Mouse (Mus musculus) ES-Bruce4 (cell line): ENCODE measurements around the gene Gm4881. TPM values are rescaled to one million over a fixed set of nuclear protein-coding genes. Genes with fewer than 3 reads are reported as not detected.
"Not testable (repeated sequence)": the region's sequence is repeated elsewhere in the genome, so short reads cannot be mapped to it uniquely, and the experiment has no call there.

Source experiments
- H3K27ac ChIP-seq: 2 replicates; pipeline ENCODE4 v1.5.1; 2012; ENCODE audit warnings: low read length, inconsistent platforms; ENCODE audit not compliant: insufficient read depth
- H3K27me3 ChIP-seq: 2 replicates; pipeline ENCODE4 v1.6.1; 2012; ENCODE audit warnings: mild to moderate bottlenecking, low read length, inconsistent platforms; ENCODE audit not compliant: control insufficient read depth, poor library complexity, insufficient read depth, severe bottlenecking
- H3K36me3 ChIP-seq: 2 replicates; pipeline ENCODE4 v1.6.1; 2012; ENCODE audit warnings: inconsistent platforms, mild to moderate bottlenecking, low read length, moderate library complexity; ENCODE audit not compliant: control insufficient read depth, poor library complexity, insufficient read depth, severe bottlenecking
- H3K4me1 ChIP-seq: one replicate; pipeline ENCODE4 v1.8.1; 2011; ENCODE audit warnings: low read length; ENCODE audit not compliant: control insufficient read depth, insufficient read depth
- H3K4me3 ChIP-seq: 2 replicates; pipeline ENCODE4 v1.5.1; 2011; ENCODE audit warnings: low read depth, mild to moderate bottlenecking, low read length
- H3K9ac ChIP-seq: 2 replicates; pipeline ENCODE4 v1.6.1; 2012; ENCODE audit warnings: low read depth, mild to moderate bottlenecking, inconsistent platforms; ENCODE audit not compliant: poor library complexity, severe bottlenecking
- H3K9me3 ChIP-seq: replicated peaks from 2 replicates; pipeline ENCODE4 v1.6.1; 2012; ENCODE audit warnings: mild to moderate bottlenecking, low read length, inconsistent platforms; ENCODE audit not compliant: control insufficient read depth, poor library complexity, insufficient read depth, severe bottlenecking
- CTCF ChIP-seq: IDR thresholded peaks from one replicate; pipeline ENCODE4 v1.8.1; 2011; ENCODE audit warnings: low read depth, low read length
- EP300 ChIP-seq: IDR thresholded peaks from 2 replicates; pipeline ENCODE4 v1.6.1; 2011; ENCODE audit warnings: low read depth, low read length; ENCODE audit not compliant: insufficient read depth
- POLR2A ChIP-seq: IDR thresholded peaks from one replicate; pipeline ENCODE4 v1.8.1; 2011; ENCODE audit warnings: low read length; ENCODE audit not compliant: insufficient read depth
- polyA plus RNA-seq: library from polyadenylated mRNA; stranded (reverse); fragments of >200 nt; gene quantifications from 2 replicates; pipeline ENCODE4 v1.2.4, GENCODE M21; 2011; ENCODE audit warnings: low read depth; ENCODE audit not compliant: missing spikeins, insufficient read depth, insufficient read length

Gm4881 gene
- polyA plus RNA-seq, 1 experiment: not detected

- H3K27ac ChIP-seq: no peak within 1 kb of the TSS
These were observed 47.1 kb downstream of the Gm4881 start, which contains the start of gene Cd79a for GRCm38 (mm10) chr7:24897224-24897623. Gene Cd79a (plus strand): TSS chr7:24897381.

GRCm38 (mm10) chr7:24896269-24896668, 48.0 kb downstream of the Gm4881 start:
- no peak overlapping the region for H3K27ac ChIP-seq
- no peaks in the 10 kb centered on the region for H3K4me1 ChIP-seq
- no peak overlapping the region for H3K4me3 ChIP-seq
- no peaks in the 10 kb centered on the region for H3K27me3 ChIP-seq
- no peaks in the 10 kb centered on the region for H3K36me3 ChIP-seq
- no peak overlapping the region for H3K9ac ChIP-seq
- TF ChIP-seq EP300: no peak
- TF ChIP-seq POLR2A: no peak
- no peak for TF ChIP-seq CTCF
- H3K9me3 ChIP-seq: no peaks in the 10 kb centered on the region

More at GRCm38 (mm10) chr7:24897224-24897623, 47.1 kb downstream of the Gm4881 start, which contains the start of gene Cd79a:
- Histone ChIP-seq H3K4me1 (no peaks in the 10 kb centered on the region), H3K36me3 (no peaks in the 10 kb centered on the region), H3K9me3 (no peaks in the 10 kb centered on the region), H3K27me3 (no peaks in the 10 kb centered on the region), H3K9ac (peak within 1 kb of the TSS; percentile 15; the same call in 1 of the 2 replicates), H3K4me3 (peak within 1 kb of the TSS; percentile 11)
- TF ChIP-seq EP300 (no peak), POLR2A (no peak), CTCF (no peak)

GRCm38 (mm10) chr7:24895749-24896148, 48.5 kb downstream of the Gm4881 start:
- not testable (repeated sequence) for H3K4me1 ChIP-seq, H3K27me3 ChIP-seq, H3K36me3 ChIP-seq, H3K4me3 ChIP-seq, H3K27ac ChIP-seq, H3K9me3 ChIP-seq, H3K9ac ChIP-seq

GRCm38 (mm10) chr7:24892125-24892583, 52.1 kb downstream of the Gm4881 start:
- Histone ChIP-seq H3K36me3 (peaks cover 30% of the 10 kb centered on the region), H3K4me3 (no peak overlapping the region), H3K9me3 (no peaks in the 10 kb centered on the region), H3K4me1 (no peaks in the 10 kb centered on the region), H3K27ac (peak overlapping the region; percentile 0; the same call in 1 of the 2 replicates), H3K9ac (no peak overlapping the region), H3K27me3 (no peaks in the 10 kb centered on the region)
- TF ChIP-seq CTCF: no peak

- Histone ChIP-seq H3K9me3 (no peaks in the 10 kb centered on the region), H3K9ac (no peak overlapping the region), H3K4me3 (no peak overlapping the region), H3K27ac (peak overlapping the region; percentile 0), H3K4me1 (no peaks in the 10 kb centered on the region), H3K36me3 (peaks cover 36% of the 10 kb centered on the region), H3K27me3 (no peaks in the 10 kb centered on the region)
- TF ChIP-seq EP300: no peak
- no peak for TF ChIP-seq CTCF
- TF ChIP-seq POLR2A: no peak
These were observed 52.8 kb downstream of the Gm4881 start for GRCm38 (mm10) chr7:24891241-24892124.

- H3K4me1 ChIP-seq: no peaks in the 10 kb centered on the region
- peaks cover 46% of the 10 kb centered on the region for H3K36me3 ChIP-seq
- TF ChIP-seq CTCF: peak; percentile 97
- TF ChIP-seq EP300: no peak
- TF ChIP-seq POLR2A: peak; percentile 11
- H3K9ac ChIP-seq: no peak overlapping the region
- H3K27ac ChIP-seq: peak overlapping the region; percentile 42
- H3K27me3 ChIP-seq: no peaks in the 10 kb centered on the region
- H3K4me3 ChIP-seq: no peak overlapping the region
- H3K9me3 ChIP-seq: no peaks in the 10 kb centered on the region
These were observed 53.7 kb downstream of the Gm4881 start for GRCm38 (mm10) chr7:24890281-24891216.
